Comparison of ENCODE assay signal across 26 mouse cellular contexts in the genomic region with DNA sequence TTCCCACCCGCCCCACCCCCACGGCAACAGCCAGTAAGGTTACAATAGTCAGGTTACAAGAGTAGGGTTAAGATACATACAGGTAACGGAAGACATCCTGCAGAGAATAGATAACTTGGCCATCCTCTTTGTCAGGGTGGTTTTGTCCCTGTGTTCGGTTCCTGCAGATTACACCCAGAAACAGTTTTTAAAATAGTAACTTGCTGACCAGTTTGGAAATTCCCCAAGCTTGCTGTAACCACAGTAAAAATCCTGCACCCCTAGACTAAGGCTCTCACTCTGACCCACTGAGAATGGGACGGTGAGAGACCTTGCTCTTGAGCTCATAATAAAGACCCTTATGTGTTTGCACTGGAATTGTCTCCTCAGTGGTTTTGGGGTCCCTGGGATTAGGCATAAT. TPM values are rescaled to one million over a fixed set of nuclear protein-coding genes. Genes with fewer than 3 reads are reported as not detected.
DNase-seq lines count a peak whose midpoint lies in the region; ATAC-seq and TF ChIP-seq lines count a peak whose summit lies in the region.
"Had no signal": no experiment of that assay in that cellular context is flagged by ENCODE, and none has a peak within 500 bp of the region (broad histone marks: within the 10 kb centered on the region; RNA-seq: fewer than 3 reads in every experiment).

No protein-coding gene starts in this region.

- peak overlapping the region; percentile 91; the same call in 1 of the 2 replicates for H3K27ac ChIP-seq in lung, embryonic 16.5 days (ENCODE audit: low read length)
- no peak overlapping the region for H3K27ac ChIP-seq in layer of hippocampus, adult 2 months
- H3K27ac ChIP-seq: forebrain, embryonic 10.5 days; forebrain, embryonic 12.5 days had no signal

- H3K4me2 ChIP-seq in lung, embryonic 16.5 days (ENCODE audit: low read depth, low read length), result no peak overlapping the region
- H3K4me2 ChIP-seq: embryonic facial prominence, embryonic 13.5 days; embryonic facial prominence, embryonic 15.5 days; forebrain, embryonic 12.5 days had no signal

- H3K36me3 ChIP-seq in lung, embryonic 16.5 days (ENCODE audit: control insufficient read depth, insufficient read depth, low read length), result no peaks in the 10 kb centered on the region
- H3K36me3 ChIP-seq: embryonic facial prominence, embryonic 13.5 days; embryonic facial prominence, embryonic 15.5 days; forebrain, embryonic 10.5 days; forebrain, embryonic 12.5 days; G1E had no signal

- peaks cover 21% of the 10 kb centered on the region; the same call in 1 of the 2 replicates for H3K4me1 ChIP-seq in lung, embryonic 16.5 days (replicated peaks; ENCODE audit: control insufficient read depth, insufficient read depth, low read length)
- H3K4me1 ChIP-seq: forebrain, embryonic 12.5 days had no signal

- 58% methylated on average over 5 of the region's 5 CpGs for WGBS in lung, embryonic 16.5 days

- no peak for DNase-seq in lung, postnatal 10 days
- DNase-seq in testis, postnatal 10 days (ENCODE audit: low spot score), result peak; percentile 13
- DNase-seq in testis, postnatal 14 days (ENCODE audit: low spot score), result no peak
- DNase-seq in c-Kit-positive CD71-positive TER-119-negative erythroid progenitor cells, embryonic 14.5 days (ENCODE audit: low read depth), result peak; percentile 11
- no peak for DNase-seq in layer of hippocampus, adult 2 months (ENCODE audit: low spot score in 2 of 2)
- no peak for DNase-seq in left cerebral cortex, adult 18-20 months (ENCODE audit: low spot score in 2 of 2)
- DNase-seq: adrenal gland, adult 8-10 months; adrenal gland, postnatal 36 days; cerebellum, adult 11 months; cerebellum, adult 18-20 months; cerebellum, adult 8-10 months; cerebellum, adult 9-11 months; cerebellum, postnatal 14 days; cerebellum, postnatal 36 days; embryo, embryonic 11 days had no signal

- H3K4me3 ChIP-seq in lung, embryonic 16.5 days (ENCODE audit: low read length), result no peak overlapping the region
- H3K4me3 ChIP-seq in layer of hippocampus, adult 2 months, result no peak overlapping the region
- H3K4me3 ChIP-seq: embryonic facial prominence, embryonic 13.5 days; embryonic facial prominence, embryonic 15.5 days; erythroblast, embryonic 14.5 days; forebrain, embryonic 10.5 days; forebrain, embryonic 12.5 days had no signal

- no peak for ATAC-seq in lung, embryonic 16.5 days (ENCODE audit: low read depth)
- ATAC-seq: activated CD4-positive, CD25-positive, alpha-beta regulatory T cell, adult 4 months; forebrain, embryonic 14.5 days; forebrain, embryonic 16.5 days; Patski had no signal

- no peak overlapping the region for H3K9ac ChIP-seq in lung, embryonic 16.5 days (ENCODE audit: low read length)
- H3K9ac ChIP-seq: embryonic facial prominence, embryonic 13.5 days; embryonic facial prominence, embryonic 15.5 days; forebrain, embryonic 12.5 days had no signal

- TF ChIP-seq CTCF in layer of hippocampus, adult 2 months (conservative IDR thresholded peaks at IDR 0.05), result no peak

- no peaks in the 10 kb centered on the region for H3K9me3 ChIP-seq in lung, embryonic 16.5 days (ENCODE audit: control insufficient read depth, low read length)
- H3K9me3 ChIP-seq: embryonic facial prominence, embryonic 13.5 days; embryonic facial prominence, embryonic 15.5 days; forebrain, embryonic 10.5 days; forebrain, embryonic 12.5 days; G1E had no signal

- H3K27me3 ChIP-seq in lung, embryonic 16.5 days (ENCODE audit: control insufficient read depth, insufficient read depth, low read depth, low read length), result no peaks in the 10 kb centered on the region
- H3K27me3 ChIP-seq: embryonic facial prominence, embryonic 13.5 days; embryonic facial prominence, embryonic 15.5 days; forebrain, embryonic 12.5 days; Patski had no signal

RNA-seq across cellular contexts. Expression of a gene that starts 33.4 kb away (rescaled TPM):
- polyA plus RNA-seq in lung, embryonic 16.5 days (2015; fragmentation: Nextera tagmentation; extraction: Ambion mirVana), result 115 and 117 TPM in 2 replicates
- 10 to 100 TPM; 17.1 to 18.7 TPM for total RNA-seq in layer of hippocampus, adult 2 months (2021)
- total RNA-seq in left cerebral cortex, adult 18-20 months (2021), result 10 to 100 TPM; 19.3 to 20.2 TPM

Comparison
In these comparisons a context has a peak if more than half of its experiments do, and no peak if none do; other contexts are left out.
1. DNase-seq: peak in testis, postnatal 10 days (single experiment) and c-Kit-positive CD71-positive TER-119-negative erythroid progenitor cells, embryonic 14.5 days (single experiment); none in lung, postnatal 10 days (single experiment), testis, postnatal 14 days (single experiment), layer of hippocampus, adult 2 months (0 of 2) and left cerebral cortex, adult 18-20 months (0 of 2).